Mouse (Mus musculus): ENCODE results near the gene Gtf3a.

- TF ChIP-seq CTCF (IDR thresholded peaks at IDR 0.05; ENCODE audit: low read depth, low read length) (peak; percentile 33), POLR2A (IDR thresholded peaks at IDR 0.05; ENCODE audit: extremely low read depth, insufficient read depth, low read length) (no peak)
These were observed 3.9 kb upstream of the Gtf3a start for GRCm38 (mm10) chr5:146944568-146944967.

Data from liver, adult 2 months (tissue).